Mouse (Mus musculus) midbrain, postnatal 0 days (tissue): ENCODE measurements at regions not wholly inside any gene's neighbourhood (a gene's known extent, or its start where the extent isn't known, plus 50 kb on each side); places are given as distances from the start of the nearest gene placed in this dataset.

Experiments used
- ATAC-seq: fragments of 200-750 bp; cut with Nextera tagmentation; 2 replicates; pipeline ENCODE4 v1.8.0; 2017; ENCODE audit warnings: moderate number of reproducible peaks, mild to moderate bottlenecking, moderate TSS enrichment, moderate library complexity; ENCODE audit not compliant: low FRiP score
- DNase-seq: peaks from one replicate; pipeline ENCODE4 v3.0.0-alpha.2; 2015; ENCODE audit warnings: low spot score
- H3K27ac ChIP-seq: fragments of 300-500 bp; sonication (generic); 2 replicates; pipeline ENCODE4 v1.5.1; 2014; ENCODE audit warnings: low read depth, mild to moderate bottlenecking, low read length, mixed read lengths
- H3K27me3 ChIP-seq: fragments of 300-500 bp; sonication (generic); 2 replicates; pipeline ENCODE4 v1.6.1; 2014; ENCODE audit warnings: low read length, control low read depth, mixed read lengths; ENCODE audit not compliant: insufficient read depth
- H3K36me3 ChIP-seq: fragments of 300-500 bp; sonication (generic); 2 replicates; pipeline ENCODE4 v1.6.1; 2014; ENCODE audit warnings: low read length, control low read depth, mixed read lengths; ENCODE audit not compliant: insufficient read depth
- H3K4me1 ChIP-seq: fragments of 300-500 bp; sonication (generic); 2 replicates; pipeline ENCODE4 v1.6.1; 2014; ENCODE audit warnings: mild to moderate bottlenecking, control low read depth, antibody characterized with exemption, low read length, mixed read lengths; ENCODE audit not compliant: insufficient read depth
- H3K4me2 ChIP-seq: fragments of 300-500 bp; sonication (generic); 2 replicates; pipeline ENCODE4 v1.6.1; 2014; ENCODE audit warnings: low read depth, mild to moderate bottlenecking, low read length, mixed read lengths; ENCODE audit not compliant: poor library complexity, severe bottlenecking
- H3K4me3 ChIP-seq: fragments of 300-500 bp; sonication (generic); 2 replicates; pipeline ENCODE4 v1.5.1; 2014; ENCODE audit warnings: low read depth, mild to moderate bottlenecking, low read length, moderate library complexity
- H3K9ac ChIP-seq: fragments of 300-500 bp; sonication (generic); replicated peaks from 2 replicates; pipeline ENCODE4 v1.6.1; 2014; ENCODE audit warnings: mild to moderate bottlenecking, low read length, moderate library complexity, mixed read lengths; ENCODE audit not compliant: poor library complexity, severe bottlenecking
- H3K9me3 ChIP-seq: fragments of 300-500 bp; sonication (generic); 2 replicates; pipeline ENCODE4 v1.6.1; 2016; ENCODE audit warnings: low read length, control low read depth
- CTCF ChIP-seq: IDR thresholded peaks from 2 replicates; pipeline ENCODE4 v1.5.1; 2016; ENCODE audit warnings: antibody characterized with exemption, mild to moderate bottlenecking
- WGBS: fragments of 180-500 bp; shearing (Covaris S2); extraction: QIAGEN DNeasy Blood & Tissue Kit; methylation state at CpG from one replicate; pipeline ENCODE4 v1.1.7; 2014; 5-methylcytosine and 5-hydroxymethylcytosine counted together

DNA sequence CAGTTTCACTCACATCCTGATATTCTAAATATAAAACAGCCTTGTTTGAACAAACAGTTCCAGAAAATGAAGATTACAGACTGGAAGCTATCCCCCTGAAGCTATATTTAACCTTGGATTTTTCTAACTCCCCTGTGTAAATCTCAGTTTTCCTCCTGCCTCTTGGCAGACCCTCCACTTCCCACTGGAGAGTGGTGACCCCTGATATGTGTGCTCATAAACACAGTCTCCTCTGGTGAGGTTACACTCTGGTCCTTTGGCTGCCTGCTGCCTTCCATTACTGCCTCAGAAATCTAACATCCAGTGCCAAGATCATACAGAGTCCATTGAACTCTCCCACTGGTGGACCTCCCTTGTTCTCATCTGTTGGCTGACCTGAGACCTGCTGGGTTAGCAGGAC is 610.8 kb downstream of the Hs3st4 start:
- H3K36me3 ChIP-seq, result no peaks in the 10 kb centered on the region
- no peak for TF ChIP-seq CTCF
- no peak overlapping the region for H3K4me3 ChIP-seq
- no peak for DNase-seq
- H3K4me1 ChIP-seq, result no peaks in the 10 kb centered on the region
- no peak overlapping the region for H3K27ac ChIP-seq
- ATAC-seq, result no peak
- no peaks in the 10 kb centered on the region for H3K27me3 ChIP-seq
- no peak overlapping the region for H3K9ac ChIP-seq
- H3K4me2 ChIP-seq, result no peak overlapping the region
- no peaks in the 10 kb centered on the region for H3K9me3 ChIP-seq

DNA sequence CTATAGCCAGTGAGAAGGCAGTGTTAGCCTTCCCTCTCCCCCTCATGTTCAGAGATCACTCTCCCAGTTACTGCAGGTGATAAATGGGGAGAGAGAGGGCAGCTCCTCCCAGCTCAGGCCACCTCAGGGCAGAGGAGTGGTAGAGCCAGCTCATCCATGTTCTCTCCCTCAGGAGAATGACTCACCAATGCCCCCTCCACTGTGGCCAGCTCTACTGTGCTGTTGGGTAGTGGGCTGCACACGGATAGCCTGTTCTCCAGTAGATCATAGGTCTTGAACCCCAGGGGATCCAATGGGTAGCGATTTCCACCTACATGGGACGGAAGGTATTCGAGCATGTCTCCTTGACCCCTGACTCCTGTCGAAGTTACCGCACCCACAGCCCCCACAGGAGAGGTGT is 618.1 kb downstream of the Hs3st4 start:
- ATAC-seq, result no peak
- Histone ChIP-seq H3K4me2 (no peak overlapping the region), H3K9ac (no peak overlapping the region), H3K4me1 (no peaks in the 10 kb centered on the region), H3K36me3 (no peaks in the 10 kb centered on the region), H3K27me3 (no peaks in the 10 kb centered on the region), H3K4me3 (no peak overlapping the region), H3K27ac (no peak overlapping the region), H3K9me3 (no peaks in the 10 kb centered on the region)
- 91% methylated on average over 6 of the region's 6 CpGs for WGBS
- no peak for DNase-seq
- no peak for TF ChIP-seq CTCF

DNA sequence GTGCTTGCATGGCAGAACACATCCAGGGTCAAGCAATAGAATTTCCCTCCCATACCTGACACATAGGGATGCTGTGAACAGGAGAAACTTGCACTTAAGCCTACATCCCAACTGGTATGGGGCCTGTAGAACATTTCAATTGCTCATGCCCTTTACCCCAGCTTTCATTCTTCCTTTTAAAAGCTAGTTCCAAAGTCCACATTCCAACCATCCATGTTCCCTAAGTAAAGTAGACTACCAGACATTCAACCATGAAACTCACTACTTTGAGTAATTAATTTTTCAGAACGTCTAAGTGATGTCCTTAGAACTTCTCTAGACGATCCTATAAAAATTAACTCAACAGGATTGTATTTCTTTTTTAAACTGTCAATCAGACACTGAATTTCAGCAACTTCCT is 621.9 kb downstream of the Hs3st4 start:
- no peaks in the 10 kb centered on the region for H3K27me3 ChIP-seq
- no peak overlapping the region for H3K4me3 ChIP-seq
- ATAC-seq (no peak), DNase-seq (no peak)
- no peaks in the 10 kb centered on the region for H3K4me1 ChIP-seq
- no peak for TF ChIP-seq CTCF
- WGBS, result 82% methylated on average over 2 of the region's 2 CpGs
- H3K4me2 ChIP-seq, result no peak overlapping the region
- no peak overlapping the region for H3K27ac ChIP-seq
- H3K9ac ChIP-seq, result no peak overlapping the region
- no peaks in the 10 kb centered on the region for H3K36me3 ChIP-seq
- H3K9me3 ChIP-seq, result no peaks in the 10 kb centered on the region

DNA sequence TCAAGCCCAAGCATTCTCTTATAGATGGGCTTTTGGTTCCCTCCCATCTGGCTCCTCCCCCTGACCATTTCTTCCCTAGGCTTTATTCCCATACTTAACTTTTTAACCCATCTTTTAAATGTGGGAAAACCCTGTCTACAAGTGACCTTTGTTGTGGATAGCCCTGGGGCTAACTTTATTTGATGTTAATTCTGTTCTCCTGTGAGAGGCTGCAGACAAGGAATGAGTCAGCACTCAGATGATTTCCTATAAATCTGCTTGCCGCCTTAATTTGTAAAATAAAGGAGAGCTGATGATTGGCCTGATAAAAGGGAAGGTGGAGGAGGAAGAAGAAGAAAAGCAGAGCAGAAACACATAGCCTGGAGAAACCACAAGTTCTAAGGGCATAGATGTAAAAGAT is 623.3 kb downstream of the Hs3st4 start:
- ATAC-seq (no peak), DNase-seq (no peak)
- TF ChIP-seq CTCF, result no peak
- Histone ChIP-seq H3K9ac (no peak overlapping the region), H3K27me3 (no peaks in the 10 kb centered on the region), H3K4me2 (no peak overlapping the region), H3K9me3 (no peaks in the 10 kb centered on the region), H3K27ac (no peak overlapping the region), H3K4me1 (no peaks in the 10 kb centered on the region), H3K4me3 (no peak overlapping the region), H3K36me3 (no peaks in the 10 kb centered on the region)
- WGBS, result 71% methylated on average over 1 of the region's 1 CpGs

DNA sequence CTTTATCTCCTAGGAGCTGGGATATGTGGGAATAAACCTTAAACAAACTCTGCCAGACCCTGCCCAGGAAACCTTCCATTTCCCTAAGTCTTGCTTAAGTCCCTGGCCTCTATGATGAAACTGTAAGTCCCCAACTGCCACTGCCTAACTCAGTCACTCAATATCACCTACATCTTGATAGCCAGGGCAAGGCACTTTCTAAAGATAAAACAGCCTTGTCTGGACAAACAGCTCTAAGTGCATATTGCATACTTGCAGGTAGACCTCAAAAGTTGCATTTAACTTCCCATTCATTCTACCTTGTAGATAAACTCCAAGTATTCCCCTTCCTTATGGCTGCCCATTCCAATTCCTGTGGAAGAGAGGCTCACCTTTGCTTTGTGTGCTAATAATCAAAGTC is 624.4 kb downstream of the Hs3st4 start:
- no peaks in the 10 kb centered on the region for H3K36me3 ChIP-seq
- no peak overlapping the region for H3K9ac ChIP-seq
- H3K4me3 ChIP-seq, result no peak overlapping the region
- DNase-seq, result no peak
- TF ChIP-seq CTCF, result no peak
- no peaks in the 10 kb centered on the region for H3K27me3 ChIP-seq
- no peaks in the 10 kb centered on the region for H3K4me1 ChIP-seq
- no peaks in the 10 kb centered on the region for H3K9me3 ChIP-seq
- H3K4me2 ChIP-seq, result no peak overlapping the region
- no peak overlapping the region for H3K27ac ChIP-seq
- no peak for ATAC-seq

DNA sequence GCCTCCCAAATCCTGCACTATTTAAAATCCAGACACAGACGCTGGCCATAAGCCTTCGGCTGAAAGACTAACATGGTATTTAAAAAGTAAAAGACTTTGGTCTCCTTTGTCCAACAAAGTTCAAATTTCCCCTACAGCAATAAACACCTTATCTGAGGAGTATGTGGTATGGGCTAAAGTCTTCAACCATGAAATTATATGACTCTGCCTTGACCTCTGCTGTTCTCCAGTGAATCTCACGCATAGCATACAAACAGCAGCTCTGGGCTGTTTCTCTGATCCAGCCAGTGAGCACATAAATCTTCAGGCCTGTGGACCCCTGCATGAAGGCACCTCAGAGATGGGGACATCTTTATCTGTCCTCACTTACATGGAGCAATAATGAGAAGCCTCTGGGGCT is 627.8 kb downstream of the Hs3st4 start:
- no peak overlapping the region for H3K9ac ChIP-seq
- H3K4me1 ChIP-seq, result no peaks in the 10 kb centered on the region
- H3K4me2 ChIP-seq, result no peak overlapping the region
- no peak overlapping the region for H3K27ac ChIP-seq
- H3K27me3 ChIP-seq, result no peaks in the 10 kb centered on the region
- H3K36me3 ChIP-seq, result no peaks in the 10 kb centered on the region
- H3K4me3 ChIP-seq, result no peak overlapping the region
- ATAC-seq, result no peak
- no peak for TF ChIP-seq CTCF
- WGBS, result 84% methylated on average over 3 of the region's 3 CpGs
- no peaks in the 10 kb centered on the region for H3K9me3 ChIP-seq
- no peak for DNase-seq

DNA sequence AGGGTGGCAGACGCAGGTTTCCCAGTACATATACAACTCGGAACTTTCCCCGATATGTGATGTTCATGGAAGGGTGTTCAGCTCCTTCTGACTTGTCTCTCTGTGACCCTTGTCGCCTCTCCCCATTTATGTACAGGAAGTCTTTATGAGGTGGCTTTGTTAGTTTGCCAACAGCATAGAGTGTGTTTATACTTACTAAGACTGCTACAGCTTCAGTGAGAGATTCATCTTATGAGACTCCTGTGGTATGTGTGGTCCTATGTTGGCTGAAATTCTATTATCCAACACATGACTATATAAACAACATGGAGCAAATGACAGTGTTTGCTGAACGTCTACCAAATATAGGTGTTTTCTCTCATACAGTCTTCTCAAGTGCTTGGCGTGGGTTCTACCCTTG is 664.5 kb downstream of the Hs3st4 start:
- Histone ChIP-seq H3K27me3 (no peaks in the 10 kb centered on the region), H3K36me3 (no peaks in the 10 kb centered on the region), H3K9ac (no peak overlapping the region), H3K4me1 (no peaks in the 10 kb centered on the region), H3K4me2 (no peak overlapping the region), H3K9me3 (no peaks in the 10 kb centered on the region), H3K27ac (no peak overlapping the region), H3K4me3 (no peak overlapping the region)
- ATAC-seq (no peak), DNase-seq (no peak)
- no peak for TF ChIP-seq CTCF
- 89% methylated on average over 6 of the region's 6 CpGs for WGBS
